Mouse (Mus musculus) gastrocnemius, postnatal 10 days (tissue): ENCODE data around the gene Il34. TPM values are rescaled to one million over a fixed set of nuclear protein-coding genes. Genes with fewer than 3 reads are reported as not detected.

Source experiments
- DNase-seq: peaks from one replicate; pipeline ENCODE4 v3.0.0; 2021; ENCODE audit warnings: mixed read lengths
- long read RNA-seq, 2 experiments: library from polyadenylated mRNA; stranded (forward); transcript quantifications; one replicate each; pipeline ENCODE4 v2.0.0; 2021
- total RNA-seq, 2 experiments: library from RNA; stranded (reverse); gene quantifications; 2 replicates each; pipeline ENCODE4 v1.2.3; 2021

Gene Il34
- total RNA-seq = 10 to 100 TPM; 12.3 to 14.4 TPM
- long read RNA-seq, experiment 1, transcript Il34-201 (7 exons, 1,709 nt) = major isoform, 9 of 15 reads
- long read RNA-seq, experiment 1, partial matches to known transcripts = 2 of 15 reads
- long read RNA-seq, experiment 1, other reads (novel, unspliced or antisense) = 4 of 15 reads
- long read RNA-seq, experiment 2, transcript Il34-201 (7 exons, 1,709 nt) = major isoform, 6 of 15 reads
- long read RNA-seq, experiment 2, partial matches to known transcripts = 2 of 15 reads
- long read RNA-seq, experiment 2, other reads (novel, unspliced or antisense) = 7 of 15 reads

DNA sequence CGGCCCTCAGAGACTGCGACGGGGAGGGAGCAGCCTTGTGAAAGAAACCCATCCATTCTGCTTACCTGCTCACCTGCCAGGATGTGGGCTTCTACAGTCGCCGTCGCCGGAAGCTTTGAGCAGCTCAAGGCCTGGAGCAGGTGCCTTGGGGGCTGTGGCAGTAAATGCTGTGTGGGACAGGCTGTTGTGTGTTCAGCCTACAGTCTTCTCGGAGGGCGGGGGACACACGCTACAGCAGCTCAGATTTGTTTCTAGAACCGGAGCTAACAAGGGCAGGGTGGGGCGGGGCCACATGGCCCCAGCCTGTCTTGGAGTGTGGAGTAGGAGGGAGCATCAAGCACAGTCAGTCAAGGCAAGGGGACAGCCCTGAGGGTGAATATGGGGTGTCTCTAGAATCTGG is at the start of gene Il34:
Gene Il34 (minus strand): TSS at position 256 of the 400 bp plus-strand sequence.
- DNase-seq = no peak

DNA sequence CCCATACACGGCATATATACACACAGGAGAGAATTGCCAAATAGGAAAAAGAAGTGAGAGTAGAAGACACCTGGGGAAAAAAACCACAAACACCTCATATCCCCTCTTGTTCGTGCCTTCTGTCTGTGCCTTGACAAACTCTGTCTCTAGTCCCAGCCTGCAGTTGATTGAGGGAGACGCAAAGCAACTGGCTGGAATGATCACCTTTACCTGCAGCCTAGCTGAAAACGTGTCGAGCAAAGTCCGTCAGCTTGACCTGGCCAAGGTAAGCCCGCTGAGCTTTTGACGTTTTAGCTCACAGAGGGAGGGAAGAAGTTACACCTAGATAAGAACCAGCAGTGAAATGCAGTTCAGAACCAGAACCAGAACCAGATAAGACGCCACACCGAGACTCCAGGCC is 45.5 kb upstream of the Il34 start:
- DNase-seq = no peak

DNA sequence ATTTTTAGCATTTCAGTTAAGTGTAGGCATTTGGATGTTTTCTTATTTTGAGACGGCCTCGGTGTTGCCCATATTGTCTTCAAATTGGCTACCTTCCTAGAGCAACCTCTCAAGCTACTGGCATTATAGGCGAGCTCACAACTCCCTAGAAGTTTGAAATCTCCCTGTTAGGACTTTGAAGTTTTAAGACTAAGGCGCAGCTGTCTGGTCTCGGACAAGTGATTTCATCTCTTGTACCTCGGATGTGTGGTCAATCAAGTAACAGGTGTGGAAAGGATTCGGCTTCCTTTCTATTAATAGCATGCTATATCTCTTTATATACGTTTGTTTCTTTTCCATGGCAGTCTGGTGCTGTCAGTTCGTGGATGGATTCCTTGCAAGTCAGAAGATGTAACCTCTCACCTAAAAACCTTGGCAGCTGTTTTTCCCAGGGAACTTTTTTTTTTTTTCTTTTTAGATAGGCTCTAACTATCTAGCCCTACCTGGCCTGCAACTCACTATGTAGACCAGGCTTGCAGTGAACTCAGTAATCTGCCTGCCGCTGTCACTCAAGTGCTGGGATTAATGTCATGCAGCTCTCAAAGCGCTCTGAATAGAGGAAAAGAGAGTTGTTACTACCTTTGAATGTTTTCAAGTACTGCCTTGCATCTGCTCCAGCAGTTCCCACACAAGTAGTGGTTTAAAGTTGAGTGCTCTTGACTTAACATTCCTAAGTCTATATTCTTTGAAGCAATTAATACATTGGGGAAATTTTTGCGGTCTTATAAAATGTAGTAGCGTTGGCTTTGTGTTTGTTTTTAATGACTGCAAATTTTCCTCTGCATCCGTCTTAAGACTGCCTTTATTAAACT is 42.1 kb upstream of the Il34 start:
- DNase-seq = no peak

DNA sequence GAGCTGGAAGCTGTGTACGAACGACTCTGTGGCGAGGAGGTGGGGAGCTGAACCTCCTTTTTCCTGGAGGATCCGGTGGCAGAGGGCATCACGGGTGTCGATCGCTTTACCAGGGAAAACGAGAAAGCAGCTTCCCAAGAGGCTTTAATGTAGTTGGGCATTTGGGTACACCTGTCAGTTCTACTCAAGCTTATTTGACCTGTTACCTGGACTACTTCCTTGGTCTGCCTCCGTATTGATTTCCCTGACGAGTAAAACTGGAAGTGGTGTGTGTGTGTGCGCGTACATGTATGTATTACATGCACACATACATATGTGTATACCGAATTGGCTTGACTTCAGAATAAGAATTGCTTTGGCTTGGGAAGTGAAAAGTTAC is 41.4 kb upstream of the Il34 start:
- DNase-seq = no peak

DNA sequence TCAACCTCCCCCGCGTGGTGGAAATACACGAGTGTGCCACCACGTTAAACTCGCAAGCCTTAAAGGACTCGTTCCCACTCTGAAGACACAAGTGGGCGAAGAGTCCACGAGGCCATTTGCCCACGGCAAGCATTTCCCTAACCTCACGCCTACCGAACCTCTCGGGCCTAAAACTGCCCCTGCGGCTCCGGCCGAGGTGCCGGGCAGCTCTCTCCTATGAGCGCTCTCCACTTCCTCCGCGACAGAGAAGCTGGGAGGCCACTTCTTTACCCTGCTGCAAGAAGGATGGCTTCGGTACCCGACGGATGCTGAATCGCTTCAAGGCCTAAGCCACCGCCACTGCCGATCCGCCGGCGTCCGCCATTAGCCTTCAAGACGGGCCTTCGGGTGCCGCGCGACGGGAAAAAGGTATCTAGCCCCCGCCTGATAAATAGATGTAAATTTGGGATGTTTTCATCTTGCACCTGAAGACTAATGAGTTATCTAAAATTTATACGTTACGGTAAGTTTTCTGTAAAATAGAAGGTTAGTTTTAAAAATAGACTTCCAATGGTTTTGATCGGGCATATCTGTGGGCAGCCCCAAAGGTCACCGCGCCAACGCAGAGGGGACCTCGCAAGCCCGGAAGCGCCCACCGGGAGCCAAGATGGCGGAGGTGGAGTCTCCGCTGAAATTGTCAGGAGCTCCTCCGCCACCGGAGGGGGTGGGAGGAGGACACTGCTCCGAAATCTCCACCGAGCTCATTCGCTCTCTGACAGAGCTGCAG is 40.9 kb upstream of the Il34 start, which contains the start of the genes Cog4 and Sf3b3:
Gene Cog4 (plus strand): TSS at position 196 of the 766 bp plus-strand sequence.
Gene Sf3b3 (minus strand): TSS at position 383 of the 766 bp plus-strand sequence.
- peak; percentile 81 for DNase-seq

DNA sequence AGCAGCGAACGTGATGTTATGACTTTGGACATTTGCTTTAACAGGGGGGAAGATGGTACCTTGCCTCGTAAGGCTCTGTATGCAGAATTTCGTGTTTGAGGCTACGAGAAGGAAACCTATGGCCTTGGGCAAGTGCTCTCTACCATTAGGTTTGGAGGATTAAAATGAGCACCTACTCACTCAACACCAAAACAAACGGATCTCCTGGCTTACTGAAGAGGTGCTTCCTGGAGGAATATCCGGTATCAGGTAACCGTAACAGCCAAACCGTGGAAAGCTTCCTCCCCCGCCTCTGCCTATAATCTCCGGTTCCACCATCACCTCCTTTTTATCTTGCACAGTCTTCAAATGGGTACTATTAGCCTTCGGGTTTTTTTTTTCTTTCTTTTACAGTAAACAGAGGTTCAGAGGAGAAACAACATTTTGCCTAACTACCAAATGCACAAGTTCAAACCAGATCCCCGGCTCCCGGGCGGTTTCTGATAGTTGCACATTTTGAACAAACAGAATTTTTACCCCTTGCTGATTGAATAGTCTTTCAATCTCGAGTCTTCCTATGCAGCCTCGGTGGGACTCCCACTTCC is 40.2 kb upstream of the Il34 start:
- DNase-seq = no peak

DNA sequence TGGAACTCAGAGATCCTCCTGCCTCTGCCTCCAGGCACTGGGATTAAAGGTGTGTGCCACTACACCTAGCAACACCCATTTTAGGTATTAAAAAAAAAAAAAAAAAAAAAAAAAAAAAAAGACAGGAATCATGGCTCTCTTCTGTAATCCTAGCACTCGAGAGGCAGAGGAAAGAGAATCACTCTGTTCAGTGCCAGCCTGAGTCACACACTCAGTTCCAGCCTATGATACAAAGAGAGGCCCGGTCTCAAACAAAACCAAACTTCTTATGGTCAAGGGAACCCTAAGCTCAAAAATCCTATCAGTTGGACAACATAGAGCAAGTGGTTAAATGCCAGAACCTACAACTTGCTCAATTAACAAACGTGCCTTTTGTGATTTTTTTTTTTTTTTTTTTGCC is 39.2 kb upstream of the Il34 start:
- no peak for DNase-seq

DNA sequence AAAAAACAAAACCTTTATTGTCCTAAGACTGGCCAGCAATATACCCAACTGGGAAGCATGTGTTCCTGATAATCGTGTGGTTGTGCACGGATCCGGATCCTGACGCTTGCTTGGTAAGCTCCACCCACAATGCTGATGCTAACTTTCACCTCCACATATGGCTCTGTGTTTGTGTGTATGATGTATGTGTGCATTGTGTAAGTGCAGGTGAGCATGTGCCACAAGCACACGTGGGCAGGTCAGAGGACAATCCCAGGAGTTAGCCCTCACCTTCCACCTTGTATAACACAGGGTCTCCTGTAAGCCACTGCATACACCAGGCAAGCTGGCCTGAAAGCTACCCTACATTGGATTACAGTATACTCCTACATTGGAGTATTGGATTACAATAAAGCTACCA is 37.5 kb upstream of the Il34 start:
- DNase-seq = no peak

DNA sequence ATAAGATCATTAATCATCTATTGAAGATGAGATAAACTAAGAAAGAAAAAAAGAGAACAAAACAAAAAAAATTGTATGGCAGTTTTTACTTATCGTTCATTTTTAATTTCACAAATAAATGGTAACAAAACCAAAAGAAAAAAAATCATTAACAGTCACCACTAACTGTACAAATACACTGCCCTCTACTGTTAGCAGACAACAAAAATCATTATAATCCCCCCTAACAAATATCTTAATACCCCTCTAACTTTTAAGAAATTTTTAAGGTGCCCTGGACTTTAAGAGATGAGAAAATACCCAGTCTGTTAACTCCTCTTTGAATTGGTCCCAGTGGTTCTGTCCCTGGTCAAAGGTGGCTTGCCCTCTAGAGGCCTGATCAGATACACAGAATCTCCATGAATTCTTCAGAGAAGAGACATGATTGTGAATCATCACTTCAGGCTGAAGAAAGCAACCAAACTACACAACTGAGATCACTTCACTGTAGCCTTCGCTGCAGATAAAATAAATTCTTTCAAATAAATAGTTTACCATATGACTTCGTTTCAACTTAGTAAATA is 36.4 kb upstream of the Il34 start:
- no peak for DNase-seq

DNA sequence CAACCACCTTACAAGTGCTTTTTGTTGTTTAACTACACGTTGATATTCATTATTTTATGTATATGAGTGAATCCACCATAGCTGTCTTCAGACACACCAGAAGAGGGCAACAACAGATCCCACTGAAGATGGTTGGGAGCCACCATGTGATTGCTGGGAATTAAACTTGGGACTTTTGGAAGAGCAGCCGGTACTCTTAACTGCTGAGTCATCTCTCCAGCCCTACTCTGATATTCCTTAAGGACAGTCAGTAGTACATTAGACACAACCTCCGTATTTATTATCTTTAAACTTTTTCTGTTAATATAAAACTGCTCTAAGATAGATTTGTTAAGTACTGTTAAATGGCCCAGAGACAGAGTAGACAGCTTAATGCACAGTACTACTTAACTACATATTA is 26.2 kb upstream of the Il34 start:
- no peak for DNase-seq

DNA sequence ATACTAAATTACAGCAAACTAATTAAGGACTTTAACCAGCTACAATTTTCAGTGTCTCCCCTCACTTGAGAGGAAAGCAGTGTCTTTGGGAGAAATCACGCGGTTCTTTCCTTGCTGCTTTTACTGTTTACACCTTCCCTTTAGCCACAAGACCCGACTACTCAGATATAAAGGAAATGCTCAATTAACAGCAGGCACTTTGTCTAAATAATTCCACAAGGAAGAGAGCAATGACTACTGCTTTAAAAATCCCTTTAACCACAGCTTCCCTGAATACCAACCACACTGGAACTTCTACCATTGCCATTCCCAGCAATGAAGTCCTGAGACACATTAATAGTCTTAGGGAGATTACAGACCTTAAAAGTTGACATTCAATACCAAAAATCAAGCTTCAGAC is 22.8 kb upstream of the Il34 start:
- DNase-seq = no peak

DNA sequence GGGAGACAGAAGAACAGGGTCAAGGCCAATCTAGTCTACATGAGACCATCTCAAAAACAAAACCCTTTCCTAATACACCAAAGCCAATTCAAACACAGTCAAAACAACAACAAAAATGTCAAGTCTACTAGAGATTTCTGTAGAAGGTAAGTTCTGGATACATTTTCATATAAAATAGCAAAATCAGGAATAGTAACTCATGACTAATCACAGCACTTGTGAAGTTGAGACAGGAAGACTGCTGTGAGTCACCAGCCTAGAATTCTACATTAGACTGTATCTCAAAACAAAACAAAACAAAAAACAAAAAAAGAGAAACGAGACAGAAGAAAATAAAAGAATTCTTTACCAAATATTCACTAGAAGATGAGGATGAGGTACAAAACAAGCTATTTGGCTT is 19.1 kb upstream of the Il34 start:
- DNase-seq = no peak

DNA sequence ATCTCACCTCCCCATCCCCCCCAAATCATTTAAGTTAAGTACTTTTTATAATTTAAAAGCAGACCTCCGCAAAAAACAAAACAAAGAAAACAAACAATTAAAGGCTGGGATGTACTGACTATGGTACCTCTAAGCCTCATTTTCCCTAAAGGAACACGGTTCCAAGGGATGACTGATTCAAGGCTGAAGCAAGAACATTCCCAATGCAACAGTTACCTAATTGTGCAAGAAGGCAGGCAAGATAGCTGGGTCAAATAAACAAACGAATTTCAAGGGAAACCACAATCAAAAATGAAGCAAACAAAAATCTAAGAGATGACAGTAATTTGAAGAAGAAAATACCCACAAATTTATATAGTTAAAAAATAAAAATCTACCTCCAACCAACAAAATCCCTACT is 16.2 kb upstream of the Il34 start:
- DNase-seq = no peak

DNA sequence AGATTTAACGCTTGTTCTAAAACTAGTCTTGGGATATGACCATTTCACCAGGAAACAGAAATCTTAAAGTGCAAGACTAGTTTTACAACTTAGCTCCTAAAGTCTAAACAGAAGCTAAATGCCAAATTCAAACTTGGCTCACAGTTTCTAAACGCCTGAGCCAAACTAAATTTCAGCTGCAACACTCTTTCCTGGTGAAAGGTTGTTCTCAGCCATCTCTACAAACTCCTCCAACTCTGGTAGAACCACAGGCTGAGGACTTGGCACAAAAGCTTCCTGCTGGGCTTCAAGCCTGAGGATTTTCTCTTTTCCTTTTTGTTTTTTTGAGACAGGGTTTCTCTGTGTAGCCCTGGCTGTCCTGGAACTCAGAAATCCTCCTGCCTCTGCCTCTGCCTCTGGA is 14.5 kb upstream of the Il34 start:
- DNase-seq = no peak

DNA sequence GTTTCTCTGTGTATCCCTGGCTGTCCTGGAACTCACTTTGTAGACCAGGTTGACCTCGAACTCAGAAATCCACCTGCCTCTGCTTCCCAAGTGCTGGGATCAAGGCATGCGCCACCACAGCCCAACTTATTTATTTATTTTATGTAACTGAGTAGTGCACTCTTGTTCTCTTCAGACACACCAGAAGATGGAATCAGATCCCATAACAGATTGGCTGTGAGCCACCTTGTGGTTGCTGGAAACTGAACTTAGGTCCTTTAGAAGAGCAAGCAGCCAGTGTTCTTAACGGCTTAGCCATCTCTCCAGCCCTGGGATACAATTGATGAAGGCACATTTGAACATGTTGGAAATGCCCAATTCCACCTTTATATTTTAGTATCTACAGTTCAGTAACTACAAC is 12.9 kb upstream of the Il34 start:
- no peak for DNase-seq

DNA sequence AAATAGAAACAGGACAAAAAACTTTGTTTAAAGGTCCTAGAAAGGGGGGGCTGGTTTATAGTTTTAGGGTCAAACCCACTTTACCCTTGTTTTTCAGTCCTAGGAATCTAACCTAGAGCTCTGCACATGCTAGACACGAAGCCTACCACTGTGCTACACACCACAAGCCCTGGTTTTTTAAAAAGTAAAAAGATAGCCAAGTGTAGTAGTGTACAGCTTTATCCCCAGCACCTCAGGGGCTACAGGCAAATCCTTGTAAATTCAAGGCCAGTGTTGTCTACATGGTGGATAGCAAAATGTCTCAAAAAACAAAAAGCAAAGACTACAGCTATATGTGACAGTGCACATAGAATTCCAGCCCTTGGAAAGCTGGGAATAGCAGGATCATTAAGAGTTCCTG is 11.3 kb upstream of the Il34 start:
- no peak for DNase-seq

DNA sequence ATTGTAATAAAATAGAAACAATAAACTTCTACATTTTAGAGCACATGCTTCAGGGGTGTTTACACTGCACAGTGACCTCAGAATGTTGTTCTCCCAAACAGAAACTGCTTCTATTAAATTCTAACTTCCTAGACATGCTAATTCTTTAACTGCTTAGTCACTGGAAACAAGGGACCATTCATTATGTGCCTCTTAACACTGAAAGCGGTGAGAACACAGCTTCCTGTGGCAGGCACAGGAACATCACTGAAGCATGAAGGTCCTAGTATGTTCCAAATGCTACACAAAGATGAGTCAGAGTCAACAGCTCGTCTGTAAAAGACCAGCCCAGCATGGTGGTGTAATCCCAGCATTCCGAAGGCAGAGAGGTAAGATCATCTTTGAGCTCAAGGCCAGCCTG is 9.6 kb upstream of the Il34 start:
- no peak for DNase-seq

DNA sequence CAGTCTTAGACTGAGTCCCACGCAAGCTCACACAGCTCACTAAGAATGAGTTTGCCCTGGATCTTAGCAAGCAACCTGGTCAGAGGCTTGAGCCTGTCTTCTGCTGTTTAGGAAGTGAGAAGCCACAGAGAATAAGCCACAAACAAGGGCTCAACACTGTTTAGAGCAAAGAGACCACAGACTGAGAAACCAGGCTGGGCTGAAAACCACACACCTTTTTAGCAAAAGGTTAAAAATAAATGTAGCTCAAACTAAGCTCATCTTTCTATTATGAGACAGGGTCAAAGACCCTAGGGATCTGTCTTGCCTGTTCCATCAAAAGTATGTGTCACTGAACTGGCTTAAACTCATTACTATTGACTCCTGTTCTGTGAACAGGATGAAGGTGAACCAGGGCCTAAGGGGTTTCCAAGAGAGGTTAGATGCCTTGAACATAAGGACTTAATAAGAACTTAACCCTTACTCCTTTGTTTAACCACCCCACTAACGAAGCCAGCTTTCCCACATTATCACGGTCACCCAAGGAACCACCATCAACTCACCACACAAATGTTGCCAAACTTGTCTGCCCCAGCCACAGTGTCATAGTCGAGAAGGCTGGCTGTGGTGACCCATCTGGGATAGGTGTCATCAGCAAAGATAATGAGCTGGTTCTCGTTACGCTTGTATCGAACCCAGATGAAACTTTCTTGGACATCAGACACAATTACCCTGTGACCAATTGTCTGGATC is 7.5 kb upstream of the Il34 start:
- DNase-seq = no peak

DNA sequence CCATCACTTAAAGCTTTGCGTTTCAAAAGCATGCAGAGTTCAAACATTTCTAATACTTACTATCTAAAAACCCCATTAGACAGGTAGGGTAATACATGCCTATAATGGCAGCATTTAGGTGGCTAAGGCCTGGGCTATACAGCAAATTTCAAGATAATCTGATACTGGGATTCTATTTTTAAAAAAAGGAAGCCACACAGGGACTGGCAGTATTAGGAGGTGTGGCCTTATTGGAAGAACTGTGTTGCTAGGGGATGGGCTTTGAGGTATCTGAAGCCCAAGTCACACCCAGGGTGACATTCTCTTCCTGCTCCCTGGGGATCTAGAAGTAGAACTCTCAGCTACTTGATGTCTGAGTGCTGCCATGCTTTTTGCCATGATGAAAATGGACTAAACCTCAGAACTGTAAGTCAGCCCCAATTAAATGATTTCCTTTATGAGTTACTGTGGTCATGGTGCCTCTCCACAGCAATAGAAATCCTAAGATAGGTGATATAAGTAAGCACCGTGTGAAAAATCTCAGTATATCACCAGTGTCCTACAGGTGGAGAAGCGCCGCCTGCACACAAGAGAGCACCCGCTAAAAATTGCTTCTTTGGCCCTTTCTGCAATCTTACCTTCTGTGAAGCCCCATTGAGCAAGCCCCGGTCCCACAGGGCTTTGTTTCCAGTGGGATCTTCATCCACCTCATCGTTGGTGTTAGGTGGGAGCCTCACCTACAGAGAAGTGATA is 6.8 kb upstream of the Il34 start:
- no peak for DNase-seq

DNA sequence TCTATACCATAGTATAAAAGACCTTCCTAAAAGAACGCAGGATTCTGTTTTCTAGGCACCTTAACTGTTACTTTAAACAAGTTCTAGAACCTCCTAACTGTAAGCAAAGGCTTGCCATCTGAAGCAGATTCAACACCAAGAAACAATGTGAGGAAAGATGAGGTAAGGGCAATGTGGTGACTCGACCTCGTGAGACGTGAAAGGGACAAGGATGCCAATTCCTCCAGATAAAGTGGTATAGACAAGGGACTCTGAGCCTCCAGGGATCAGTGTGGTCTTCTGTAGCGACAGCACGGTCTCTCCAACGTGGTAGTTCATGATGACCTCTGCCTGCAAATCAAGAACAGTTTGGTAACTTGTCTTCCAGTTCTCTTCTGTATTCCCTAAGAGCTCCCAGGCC is 6.1 kb upstream of the Il34 start:
- DNase-seq = no peak

DNA sequence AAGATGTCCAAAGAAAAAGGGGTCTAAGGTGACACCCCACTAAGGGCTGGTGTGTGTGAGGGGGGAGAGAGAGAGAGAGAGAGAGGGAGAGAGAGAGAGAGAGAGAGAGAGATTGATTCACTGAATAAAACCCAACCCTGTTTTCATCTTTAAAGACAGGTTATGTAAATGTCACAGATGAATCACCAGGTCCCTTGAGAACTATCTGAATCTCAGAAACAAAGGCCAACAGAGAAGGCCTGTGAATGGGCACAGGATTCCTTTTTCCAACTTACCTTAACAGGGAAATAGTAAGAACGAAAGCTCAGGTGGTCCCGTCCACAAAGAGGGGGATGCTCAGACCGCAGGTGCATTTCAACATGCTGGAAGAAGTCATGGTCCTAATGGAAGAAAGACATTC is 5.4 kb upstream of the Il34 start:
- DNase-seq = no peak
